15 mouse cellular contexts compared by ENCODE assay signal in genomic region chr6:108655861-108656260, GRCm38 (mm10). TPM values are rescaled to one million over a fixed set of nuclear protein-coding genes. Genes with fewer than 3 reads are reported as not detected.
DNase-seq lines count a peak whose midpoint lies in the region; ATAC-seq and TF ChIP-seq lines count a peak whose summit lies in the region.
"Had no signal": no experiment of that assay in that cellular context is flagged by ENCODE, and none has a peak within 500 bp of the region (broad histone marks: within the 10 kb centered on the region; RNA-seq: fewer than 3 reads in every experiment).

No protein-coding gene starts in this region.

- no peak overlapping the region for H3K4me2 ChIP-seq in embryonic facial prominence, embryonic 11.5 days (ENCODE audit: low read depth, low read length)
- no peak overlapping the region for H3K4me2 ChIP-seq in CH12.LX (ENCODE audit: insufficient read depth, low read depth, poor library complexity, severe bottlenecking)
- H3K4me2 ChIP-seq in forebrain, embryonic 12.5 days: no peak overlapping the region
- H3K4me2 ChIP-seq: liver, embryonic 15.5 days; midbrain, embryonic 13.5 days; neural tube, embryonic 15.5 days had no signal

- no peak for TF ChIP-seq POLR2A in CH12.LX (IDR thresholded peaks at IDR 0.05; ENCODE audit: low read depth, low read length)

- TF ChIP-seq RAD21 in CH12.LX (IDR thresholded peaks at IDR 0.05; ENCODE audit: low read depth, low read length): peak; percentile 73

- no peaks in the 10 kb centered on the region; the same call in 1 of the 2 replicates for H3K27me3 ChIP-seq in embryonic facial prominence, embryonic 11.5 days (ENCODE audit: control insufficient read depth, insufficient read depth, low read length)
- peaks cover 30% of the 10 kb centered on the region for H3K27me3 ChIP-seq in embryonic facial prominence, embryonic 10.5 days (replicated peaks; ENCODE audit: low read depth, poor library complexity, severe bottlenecking)
- no peaks in the 10 kb centered on the region for H3K27me3 ChIP-seq in CH12.LX (replicated peaks)
- peaks cover 11% of the 10 kb centered on the region for H3K27me3 ChIP-seq in forebrain, embryonic 12.5 days
- H3K27me3 ChIP-seq: neural tube, embryonic 15.5 days had no signal

- H3K4me1 ChIP-seq in embryonic facial prominence, embryonic 11.5 days (ENCODE audit: control insufficient read depth, insufficient read depth, low read length): no peaks in the 10 kb centered on the region
- H3K4me1 ChIP-seq in embryonic facial prominence, embryonic 10.5 days: peaks cover 29% of the 10 kb centered on the region
- H3K4me1 ChIP-seq in CH12.LX (ENCODE audit: control insufficient read depth in 1 of 2, insufficient read depth in 2 of 2): peaks cover 5 to 18% of the 10 kb centered on the region in 2 experiments; a peak in 3 of 4 replicates
- H3K4me1 ChIP-seq in forebrain, embryonic 12.5 days: peaks cover 17% of the 10 kb centered on the region

- intact Hi-C loops in left cerebral cortex, adult 2 months (cut with DNase I): no loop called here

- no peak overlapping the region for H3K9ac ChIP-seq in embryonic facial prominence, embryonic 11.5 days (replicated peaks; ENCODE audit: low read length)
- no peak overlapping the region for H3K9ac ChIP-seq in CH12.LX (ENCODE audit: insufficient read depth, low read depth)
- H3K9ac ChIP-seq in forebrain, embryonic 12.5 days: no peak overlapping the region
- H3K9ac ChIP-seq: liver, embryonic 15.5 days; midbrain, embryonic 13.5 days; neural tube, embryonic 15.5 days had no signal

- no peak for TF ChIP-seq EP300 in CH12.LX (IDR thresholded peaks at IDR 0.05; ENCODE audit: low read length)

- no peak overlapping the region for H3K27ac ChIP-seq in embryonic facial prominence, embryonic 11.5 days (replicated peaks; ENCODE audit: low read depth, low read length)
- H3K27ac ChIP-seq in embryonic facial prominence, embryonic 10.5 days (replicated peaks): no peak overlapping the region
- no peak overlapping the region for H3K27ac ChIP-seq in left cerebral cortex, adult 2 months
- no peak overlapping the region for H3K27ac ChIP-seq in CH12.LX (ENCODE audit: insufficient read depth, low read depth)
- H3K27ac ChIP-seq in forebrain, embryonic 12.5 days: no peak overlapping the region
- H3K27ac ChIP-seq: liver, embryonic 15.5 days; midbrain, embryonic 13.5 days; neural tube, embryonic 15.5 days had no signal

- H3K36me3 ChIP-seq in embryonic facial prominence, embryonic 11.5 days (replicated peaks; ENCODE audit: control insufficient read depth, insufficient read depth, low read depth, low read length): no peaks in the 10 kb centered on the region
- H3K36me3 ChIP-seq in embryonic facial prominence, embryonic 10.5 days (replicated peaks): no peaks in the 10 kb centered on the region
- H3K36me3 ChIP-seq in CH12.LX (replicated peaks in 1 of 2; ENCODE audit: control insufficient read depth in 1 of 2, insufficient read depth in 1 of 2, low read length in 1 of 2): no peaks in the 10 kb centered on the region
- H3K36me3 ChIP-seq in forebrain, embryonic 12.5 days (replicated peaks): no peaks in the 10 kb centered on the region
- H3K36me3 ChIP-seq: liver, embryonic 15.5 days; midbrain, embryonic 13.5 days; neural tube, embryonic 15.5 days had no signal

- H3K4me3 ChIP-seq in embryonic facial prominence, embryonic 11.5 days (ENCODE audit: low read depth, low read length): no peak overlapping the region
- H3K4me3 ChIP-seq in embryonic facial prominence, embryonic 10.5 days: no peak overlapping the region
- no peak overlapping the region for H3K4me3 ChIP-seq in left cerebral cortex, adult 2 months
- no peak overlapping the region for H3K4me3 ChIP-seq in CH12.LX (replicated peaks in 1 of 3; ENCODE audit: low read depth in 2 of 3, low read length in 2 of 3, poor library complexity in 1 of 3)
- no peak overlapping the region for H3K4me3 ChIP-seq in forebrain, embryonic 12.5 days (replicated peaks)
- H3K4me3 ChIP-seq: liver, embryonic 15.5 days; midbrain, embryonic 13.5 days; neural tube, embryonic 15.5 days had no signal

- no peak for ATAC-seq in embryonic facial prominence, embryonic 11.5 days (replicated peaks; ENCODE audit: insufficient number of reproducible peaks, low FRiP score, low TSS enrichment, low read depth)
- no peak for ATAC-seq in forebrain, embryonic 12.5 days (ENCODE audit: low FRiP score)
- ATAC-seq: forebrain, embryonic 16.5 days; midbrain, embryonic 13.5 days had no signal

- H3K9me3 ChIP-seq in embryonic facial prominence, embryonic 11.5 days (replicated peaks; ENCODE audit: control insufficient read depth, low read length): no peaks in the 10 kb centered on the region
- no peaks in the 10 kb centered on the region for H3K9me3 ChIP-seq in embryonic facial prominence, embryonic 10.5 days
- no peaks in the 10 kb centered on the region for H3K9me3 ChIP-seq in CH12.LX (replicated peaks; ENCODE audit: low read length)
- no peaks in the 10 kb centered on the region for H3K9me3 ChIP-seq in forebrain, embryonic 12.5 days
- H3K9me3 ChIP-seq: liver, embryonic 15.5 days; midbrain, embryonic 13.5 days; neural tube, embryonic 15.5 days had no signal

- peak; percentile 23 for TF ChIP-seq CTCF in left cerebral cortex, adult 2 months (IDR thresholded peaks at IDR 0.05)
- TF ChIP-seq CTCF in CH12.LX (conservative IDR thresholded peaks at IDR 0.05 in 1 of 2, IDR thresholded peaks at IDR 0.05 in 1 of 2; ENCODE audit: low read depth in 2 of 2, low read length in 2 of 2): peak in 1 of 2 experiments; percentile 62; a peak in 2 of 4 replicates

- peaks cover 4% of the 10 kb centered on the region for H3K79me2 ChIP-seq in CH12.LX (replicated peaks; ENCODE audit: control insufficient read depth, extremely low read depth, insufficient read depth, poor library complexity, severe bottlenecking)

- 38% methylated on average over 2 of the region's 2 CpGs for WGBS in embryonic facial prominence, embryonic 11.5 days
- WGBS in embryonic facial prominence, embryonic 10.5 days: 64% methylated on average over 2 of the region's 2 CpGs
- WGBS in forebrain, embryonic 12.5 days: 53% methylated on average over 2 of the region's 2 CpGs

- dilution Hi-C loops in CH12.LX (cut with MboI; ENCODE audit: extremely low pct_ligation_motif_present, extremely low pct_unique_long_range_greater_than_20kb, low sequenced_read_pairs): no loop called here

- in situ Hi-C loops in CH12.LX (cut with MboI; ENCODE audit: low pct_ligation_motif_present, low pct_unique_long_range_greater_than_20kb, low sequenced_read_pairs): no loop called here

- peak; percentile 37 for DNase-seq in embryonic facial prominence, embryonic 11.5 days (ENCODE audit: low spot score)
- DNase-seq in embryonic facial prominence, embryonic 10.5 days (ENCODE audit: low spot score): no peak
- DNase-seq in left cerebral cortex, adult 2 months (ENCODE audit: extremely low spot score in 1 of 2, low spot score in 2 of 2): no peak
- no peak for DNase-seq in left cerebral cortex, adult 9 months (ENCODE audit: low spot score in 2 of 2)
- no peak for DNase-seq in CH12.LX (ENCODE audit: extremely low read depth)
- peak; percentile 39 for DNase-seq in embryo, embryonic 11 days
- DNase-seq in adrenal gland, postnatal 14 days: no peak
- DNase-seq: heart, adult 11 months; heart, postnatal 4 days; right cerebral cortex, postnatal 4 days had no signal

TF ChIP-seq in CH12.LX, 34 proteins besides CTCF, POLR2A, EP300 and RAD21:
- TF ChIP-seq SMC3 (IDR thresholded peaks at IDR 0.05; ENCODE audit: low read depth, low read length) (peak; percentile 73), E2F4 (IDR thresholded peaks at IDR 0.05; ENCODE audit: insufficient replicate concordance, low read depth, low read length) (no peak), IRF4 (IDR thresholded peaks at IDR 0.05; ENCODE audit: low read depth, low read length) (no peak), ZC3H11A (IDR thresholded peaks at IDR 0.05; ENCODE audit: low read depth, low read length) (peak; percentile 13; the same call in 1 of the 2 replicates), USF1 (IDR thresholded peaks at IDR 0.05; ENCODE audit: low read depth, low read length) (no peak), MXI1 (IDR thresholded peaks at IDR 0.05; ENCODE audit: low read depth, low read length) (no peak), JUN (IDR thresholded peaks at IDR 0.05; ENCODE audit: insufficient read depth, low read depth, low read length) (no peak), ETS1 (conservative IDR thresholded peaks at IDR 0.05; ENCODE audit: low read depth, low read length) (no peak), USF2 (conservative IDR thresholded peaks at IDR 0.05; ENCODE audit: low read depth, low read length) (no peak), HCFC1 (IDR thresholded peaks at IDR 0.05; ENCODE audit: low read depth, low read length) (no peak)

RNA-seq across cellular contexts. Expression of gene Bhlhe40, which starts 4.6 kb away (rescaled TPM):
- 1.5 and 1.6 TPM in 2 replicates for polyA plus RNA-seq in embryonic facial prominence, embryonic 11.5 days (2014; fragmentation: Nextera tagmentation; extraction: Ambion mirVana)
- 1.3 and 1.4 TPM in 2 replicates for polyA plus RNA-seq in embryonic facial prominence, embryonic 10.5 days (2016; fragmentation: Nextera tagmentation; extraction: Ambion mirVana)
- 100 to 1,000 TPM; 127 to 159 TPM for total RNA-seq in left cerebral cortex, adult 2 months (2021)
- total RNA-seq in CH12.LX (2012; rRNA removed) (77.7 and 130 TPM in 2 replicates), CH12.LX (2014; rRNA removed) (44.6 and 55.4 TPM in 2 replicates)
- 109 and 117 TPM in 2 replicates for polyA plus RNA-seq in CH12.LX (2012; ENCODE audit: insufficient read length, low read depth)
- 67.2 and 108 TPM in 2 replicates for total RNA-seq in adrenal gland, postnatal 14 days (2021)
- 7.8 and 9.9 TPM in 2 replicates for polyA plus RNA-seq in forebrain, embryonic 12.5 days (2016; fragmentation: Nextera tagmentation; extraction: Ambion mirVana)

Comparison
In these comparisons a context has a peak if more than half of its experiments do, and no peak if none do; other contexts are left out.
1. DNase-seq: peak in embryonic facial prominence, embryonic 11.5 days (single experiment) and embryo, embryonic 11 days (single experiment); none in embryonic facial prominence, embryonic 10.5 days (single experiment), left cerebral cortex, adult 2 months (0 of 2), left cerebral cortex, adult 9 months (0 of 2), CH12.LX (single experiment) and adrenal gland, postnatal 14 days (single experiment).
2. RNA of gene Bhlhe40, which starts 4.6 kb away (polyA plus RNA-seq): 109 to 117 TPM in CH12.LX; 7.8 to 9.9 TPM in forebrain, embryonic 12.5 days, 1.5 to 1.6 TPM in embryonic facial prominence, embryonic 11.5 days and 1.3 to 1.4 TPM in embryonic facial prominence, embryonic 10.5 days; every median in the first group is over 10 times any median in the second.